Mouse (Mus musculus) cerebellum, adult 11-12 months (tissue): Measurements from ENCODE around the gene Tfeb.

Experiments
- DNase-seq: peaks from one replicate; pipeline ENCODE4 v3.0.0; 2022

The Tfeb gene

GRCm38 (mm10) chr17:47834482-47834767 lies 97.6 kb downstream of the Tfeb start, which contains the start of gene Mdfi:
TSS of gene Mdfi (minus strand) at chr17:47834691.
- DNase-seq: no peak

GRCm38 (mm10) chr17:47837808-47838207 lies 101.0 kb downstream of the Tfeb start:
- no peak for DNase-seq

GRCm38 (mm10) chr17:47841521-47841920 lies 104.7 kb downstream of the Tfeb start:
- DNase-seq: no peak
